Mouse (Mus musculus): Measurements from ENCODE around the gene Cmpk2.

DNA sequence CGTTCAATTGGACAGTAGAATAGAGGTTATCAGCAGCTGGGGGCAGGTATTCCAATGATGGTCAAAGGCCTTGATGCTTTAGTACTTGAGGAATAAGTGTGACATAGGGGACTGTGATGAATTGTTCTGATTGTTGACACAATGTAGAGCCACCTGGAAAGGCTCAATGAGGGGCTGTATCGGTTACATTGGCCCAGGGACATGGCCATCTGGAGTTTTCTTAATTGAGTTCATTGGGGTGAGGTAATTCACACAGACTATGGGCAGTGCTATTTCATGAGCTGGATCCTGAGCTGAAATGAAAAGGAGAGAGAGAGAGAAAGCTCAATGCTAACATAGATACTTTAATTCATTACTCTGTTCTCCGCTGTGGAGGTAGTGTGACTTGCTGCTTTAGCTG lies 31.1 kb upstream of the Cmpk2 start:
- TF ChIP-seq CTCF (IDR thresholded peaks at IDR 0.05; ENCODE audit: extremely low read depth, insufficient read length, insufficient replicate concordance, low read depth, low read length) (no peak), POLR2A (IDR thresholded peaks at IDR 0.05; ENCODE audit: low read depth, low read length) (no peak)

Data from small intestine, adult 2 months (tissue).